Mouse (Mus musculus): Measurements from ENCODE around the gene Nuak1. TPM values are rescaled to one million over a fixed set of nuclear protein-coding genes. Genes with fewer than 3 reads are reported as not detected.

The Nuak1 gene
- polyA plus RNA-seq, 1 experiment from 2014 or later = 3.0 TPM

DNA sequence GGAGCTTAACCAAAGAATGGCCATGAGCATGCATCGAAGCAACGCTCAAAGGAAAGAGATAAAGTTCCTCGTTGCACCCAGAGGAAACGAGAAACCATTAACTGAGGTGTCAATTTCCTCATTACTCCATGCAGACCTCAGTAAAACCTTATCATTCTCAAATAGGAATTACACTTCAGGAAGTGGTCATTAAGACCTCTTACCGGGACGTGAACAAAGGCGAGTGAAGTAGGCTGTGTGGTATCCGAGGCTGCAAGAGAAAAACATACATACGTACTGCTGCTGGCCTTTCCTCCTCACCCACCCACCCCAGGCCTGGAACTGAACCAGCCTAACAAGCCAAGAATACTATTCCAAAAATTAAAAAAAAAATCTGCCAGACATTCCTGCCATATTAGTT is 80.0 kb downstream of the Nuak1 start:
- no peak overlapping the region for H3K4me2 ChIP-seq
- no peak overlapping the region for H3K9ac ChIP-seq
- no peak overlapping the region for H3K27ac ChIP-seq
- no peaks in the 10 kb centered on the region for H3K36me3 ChIP-seq
- H3K4me1 ChIP-seq = 0 out of 2 replicates have a peak, but pooled peaks cover 3% of the 10 kb centered on the region
- H3K4me3 ChIP-seq = no peak overlapping the region
- ATAC-seq (ENCODE audit: insufficient number of reproducible peaks, insufficient read depth, low FRiP score, low TSS enrichment, low read depth) = no peak
- H3K9me3 ChIP-seq = no peaks in the 10 kb centered on the region
- 82% methylated on average over 9 of the region's 9 CpGs for WGBS
- no peaks in the 10 kb centered on the region for H3K27me3 ChIP-seq

- Histone ChIP-seq H3K36me3 (no peaks in the 10 kb centered on the region), H3K4me3 (no peak overlapping the region), H3K9ac (no peak overlapping the region), H3K4me2 (no peak overlapping the region), H3K4me1 (no peaks in the 10 kb centered on the region), H3K27ac (no peak overlapping the region), H3K9me3 (no peaks in the 10 kb centered on the region), H3K27me3 (no peaks in the 10 kb centered on the region)
- no peak for ATAC-seq (ENCODE audit: insufficient number of reproducible peaks, insufficient read depth, low FRiP score, low TSS enrichment, low read depth)
- WGBS = 90% methylated on average over 4 of the region's 4 CpGs
Observed at GRCm38 (mm10) chr10:84358738-84359120, 81.7 kb downstream of the Nuak1 start.

- no peak overlapping the region for H3K4me3 ChIP-seq
- H3K9me3 ChIP-seq = no peaks in the 10 kb centered on the region
- H3K27ac ChIP-seq = no peak overlapping the region
- no peaks in the 10 kb centered on the region for H3K27me3 ChIP-seq
- ATAC-seq (ENCODE audit: insufficient number of reproducible peaks, insufficient read depth, low FRiP score, low TSS enrichment, low read depth) = no peak
- no peaks in the 10 kb centered on the region for H3K4me1 ChIP-seq
- 59% methylated on average over 4 of the region's 4 CpGs for WGBS
- no peaks in the 10 kb centered on the region for H3K36me3 ChIP-seq
- no peak overlapping the region for H3K4me2 ChIP-seq
- no peak overlapping the region for H3K9ac ChIP-seq
Observed at GRCm38 (mm10) chr10:84357997-84358737, 82.2 kb downstream of the Nuak1 start.

- H3K36me3 ChIP-seq = no peaks in the 10 kb centered on the region
- 85% methylated on average over 4 of the region's 4 CpGs for WGBS
- ATAC-seq (ENCODE audit: insufficient number of reproducible peaks, insufficient read depth, low FRiP score, low TSS enrichment, low read depth) = no peak
Observed at GRCm38 (mm10) chr10:84357593-84357992, 82.8 kb downstream of the Nuak1 start.

DNA sequence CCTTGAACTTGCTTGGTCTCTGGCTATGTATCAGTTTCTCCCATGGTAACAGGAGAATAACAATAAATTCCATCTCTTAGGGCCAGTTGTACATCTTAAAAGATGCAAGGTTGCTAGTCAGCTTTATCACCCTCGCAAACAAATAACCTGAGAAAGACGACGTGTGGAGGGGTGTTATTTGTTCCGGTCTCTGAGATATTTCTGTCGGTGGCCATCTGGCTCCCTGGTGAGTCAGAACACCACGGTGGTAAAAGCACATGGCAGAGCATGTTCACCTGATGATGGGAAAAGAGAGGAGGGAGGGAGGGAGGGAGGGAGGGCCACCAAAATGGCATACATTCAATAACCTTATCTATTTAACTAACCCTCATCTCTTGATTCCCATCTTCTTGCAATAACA is 86.1 kb downstream of the Nuak1 start:
- Histone ChIP-seq H3K4me2 (no peak overlapping the region), H3K27me3 (no peaks in the 10 kb centered on the region), H3K9ac (no peak overlapping the region), H3K4me1 (no peaks in the 10 kb centered on the region), H3K9me3 (no peaks in the 10 kb centered on the region), H3K36me3 (no peaks in the 10 kb centered on the region), H3K27ac (no peak overlapping the region), H3K4me3 (no peak overlapping the region)
- WGBS = 83% methylated on average over 6 of the region's 6 CpGs
- no peak for ATAC-seq (ENCODE audit: insufficient number of reproducible peaks, insufficient read depth, low FRiP score, low TSS enrichment, low read depth)

More at GRCm38 (mm10) chr10:84357593-84357992, 82.8 kb downstream of the Nuak1 start:
- no peak overlapping the region for H3K27ac ChIP-seq
- no peaks in the 10 kb centered on the region for H3K9me3 ChIP-seq
- no peak overlapping the region for H3K9ac ChIP-seq
- H3K27me3 ChIP-seq = no peaks in the 10 kb centered on the region
- no peak overlapping the region for H3K4me3 ChIP-seq
- H3K4me2 ChIP-seq = no peak overlapping the region
- no peaks in the 10 kb centered on the region for H3K4me1 ChIP-seq

GRCm38 (mm10) chr10:84345730-84346129 is 94.7 kb downstream of the Nuak1 start:
- 57% methylated on average over 5 of the region's 5 CpGs for WGBS
- no peaks in the 10 kb centered on the region for H3K36me3 ChIP-seq
- H3K27me3 ChIP-seq = no peaks in the 10 kb centered on the region
- no peaks in the 10 kb centered on the region for H3K9me3 ChIP-seq
- H3K4me3 ChIP-seq = no peak overlapping the region
- no peaks in the 10 kb centered on the region for H3K4me1 ChIP-seq
- ATAC-seq (ENCODE audit: insufficient number of reproducible peaks, insufficient read depth, low FRiP score, low TSS enrichment, low read depth) = no peak
- H3K9ac ChIP-seq = no peak overlapping the region
- no peak overlapping the region for H3K4me2 ChIP-seq
- H3K27ac ChIP-seq = no peak overlapping the region

GRCm38 (mm10) chr10:84343536-84343935 is 96.9 kb downstream of the Nuak1 start:
- WGBS = 92% methylated on average over 2 of the region's 2 CpGs
- H3K4me1 ChIP-seq = no peaks in the 10 kb centered on the region
- H3K4me2 ChIP-seq = no peak overlapping the region
- H3K36me3 ChIP-seq = no peaks in the 10 kb centered on the region
- H3K27me3 ChIP-seq = no peaks in the 10 kb centered on the region
- ATAC-seq (ENCODE audit: insufficient number of reproducible peaks, insufficient read depth, low FRiP score, low TSS enrichment, low read depth) = no peak
- no peaks in the 10 kb centered on the region; the same call in 1 of the 2 replicates for H3K9me3 ChIP-seq
- no peak overlapping the region for H3K27ac ChIP-seq
- H3K9ac ChIP-seq = no peak overlapping the region
- no peak overlapping the region for H3K4me3 ChIP-seq

- Histone ChIP-seq H3K4me2 (no peak overlapping the region), H3K4me1 (no peaks in the 10 kb centered on the region), H3K4me3 (no peak overlapping the region), H3K9me3 (no peaks in the 10 kb centered on the region; the same call in 1 of the 2 replicates), H3K27me3 (no peaks in the 10 kb centered on the region), H3K9ac (no peak overlapping the region), H3K27ac (no peak overlapping the region), H3K36me3 (no peaks in the 10 kb centered on the region)
- WGBS = 65% methylated on average over 4 of the region's 4 CpGs
- no peak for ATAC-seq (ENCODE audit: insufficient number of reproducible peaks, insufficient read depth, low FRiP score, low TSS enrichment, low read depth)
Observed at GRCm38 (mm10) chr10:84339456-84339855, 100.9 kb downstream of the Nuak1 start.

DNA sequence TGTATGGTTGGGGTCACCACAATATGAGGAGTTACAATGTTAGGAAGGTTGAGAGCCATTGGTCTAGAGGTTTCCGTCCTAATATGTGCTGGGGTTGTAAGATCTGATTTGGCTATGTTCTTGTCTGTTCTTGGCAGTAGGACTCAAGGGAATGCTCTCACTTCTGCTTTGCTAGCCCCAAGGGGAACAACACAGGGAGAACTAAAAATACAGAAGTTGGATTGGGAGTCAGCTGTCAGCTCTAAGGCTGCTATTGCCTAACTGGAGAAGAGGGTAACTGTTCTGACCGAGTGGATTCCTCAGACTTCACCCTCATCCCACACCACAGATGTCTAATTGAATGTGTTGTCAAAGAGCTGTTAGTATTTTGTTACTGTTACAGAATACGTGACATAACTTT is 101.6 kb downstream of the Nuak1 start:
- 85% methylated on average over 3 of the region's 3 CpGs for WGBS
- no peak overlapping the region for H3K4me2 ChIP-seq
- no peak for ATAC-seq (ENCODE audit: insufficient number of reproducible peaks, insufficient read depth, low FRiP score, low TSS enrichment, low read depth)

GRCm38 (mm10) chr10:84335441-84335840 is 105.0 kb downstream of the Nuak1 start:
- H3K4me2 ChIP-seq = no peak overlapping the region
- H3K4me1 ChIP-seq = no peaks in the 10 kb centered on the region
- H3K27ac ChIP-seq = no peak overlapping the region
- WGBS = 86% methylated on average over 4 of the region's 4 CpGs
- peaks cover 4% of the 10 kb centered on the region; the same call in 1 of the 2 replicates for H3K9me3 ChIP-seq
- no peaks in the 10 kb centered on the region for H3K27me3 ChIP-seq
- H3K9ac ChIP-seq = no peak overlapping the region
- ATAC-seq (ENCODE audit: insufficient number of reproducible peaks, insufficient read depth, low FRiP score, low TSS enrichment, low read depth) = no peak
- no peaks in the 10 kb centered on the region for H3K36me3 ChIP-seq
- H3K4me3 ChIP-seq = no peak overlapping the region

More for the DNA sequence above, 101.6 kb downstream of the Nuak1 start:
- H3K36me3 ChIP-seq = no peaks in the 10 kb centered on the region
- no peak overlapping the region for H3K9ac ChIP-seq
- no peaks in the 10 kb centered on the region for H3K27me3 ChIP-seq
- no peak overlapping the region for H3K4me3 ChIP-seq
- no peaks in the 10 kb centered on the region; the same call in 1 of the 2 replicates for H3K9me3 ChIP-seq
- H3K4me1 ChIP-seq = no peaks in the 10 kb centered on the region
- H3K27ac ChIP-seq = no peak overlapping the region

DNA sequence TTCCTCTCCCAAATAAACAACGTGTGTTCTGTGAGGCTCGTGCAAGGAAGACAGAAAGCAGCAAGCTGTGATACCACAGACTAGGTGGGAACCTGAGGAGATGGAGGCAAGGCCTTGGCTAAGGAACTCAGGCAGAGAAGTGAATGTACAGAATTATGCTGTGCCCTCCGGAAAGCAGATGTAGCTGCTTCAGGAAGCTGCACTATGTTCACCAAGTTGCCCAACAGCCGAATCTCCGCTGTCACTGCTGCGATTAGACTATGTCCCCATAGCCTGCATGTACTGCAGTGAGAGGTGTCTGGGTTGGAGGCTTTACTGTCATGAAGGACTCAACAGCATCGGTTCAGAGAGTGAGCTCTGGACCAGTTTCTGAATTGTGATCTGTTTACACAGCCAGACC is 110.6 kb downstream of the Nuak1 start:
- no peaks in the 10 kb centered on the region for H3K36me3 ChIP-seq
- WGBS = 80% methylated on average over 7 of the region's 7 CpGs
- no peaks in the 10 kb centered on the region for H3K4me1 ChIP-seq
- no peak overlapping the region for H3K4me2 ChIP-seq
- peaks cover 4% of the 10 kb centered on the region; the same call in 1 of the 2 replicates for H3K9me3 ChIP-seq
- no peak overlapping the region for H3K9ac ChIP-seq
- no peaks in the 10 kb centered on the region for H3K27me3 ChIP-seq
- no peak for ATAC-seq (ENCODE audit: insufficient number of reproducible peaks, insufficient read depth, low FRiP score, low TSS enrichment, low read depth)
- H3K27ac ChIP-seq = no peak overlapping the region
- no peak overlapping the region for H3K4me3 ChIP-seq

GRCm38 (mm10) chr10:84329336-84329735 is 111.1 kb downstream of the Nuak1 start:
- no peak overlapping the region for H3K27ac ChIP-seq
- H3K4me3 ChIP-seq = no peak overlapping the region
- H3K27me3 ChIP-seq = no peaks in the 10 kb centered on the region
- peaks cover 4% of the 10 kb centered on the region; the same call in 1 of the 2 replicates for H3K9me3 ChIP-seq
- no peak overlapping the region for H3K4me2 ChIP-seq
- no peaks in the 10 kb centered on the region for H3K36me3 ChIP-seq
- no peak overlapping the region for H3K9ac ChIP-seq
- WGBS = 72% methylated on average over 5 of the region's 5 CpGs
- no peak for ATAC-seq (ENCODE audit: insufficient number of reproducible peaks, insufficient read depth, low FRiP score, low TSS enrichment, low read depth)
- no peaks in the 10 kb centered on the region; the same call in 1 of the 2 replicates for H3K4me1 ChIP-seq
